Mouse (Mus musculus) stomach, embryonic 14.5 days (tissue): ENCODE measurements at regions not wholly inside any gene's neighbourhood (a gene's known extent, or its start where the extent isn't known, plus 50 kb on each side); places are given as distances from the start of the nearest gene placed in this dataset.

Experiments
- ATAC-seq: fragments of 200-750 bp; cut with Nextera tagmentation; 2 replicates; pipeline ENCODE4 v1.8.0; 2017; ENCODE audit warnings: low read depth, moderate TSS enrichment; ENCODE audit not compliant: insufficient number of reproducible peaks, insufficient read depth, low FRiP score
- H3K27ac ChIP-seq: fragments of 300-500 bp; sonication (generic); 2 replicates; pipeline ENCODE4 v1.5.1; 2014; ENCODE audit warnings: mild to moderate bottlenecking, low read length, moderate library complexity, mixed read lengths
- H3K27me3 ChIP-seq: fragments of 300-500 bp; sonication (generic); 2 replicates; pipeline ENCODE4 v1.6.1; 2014; ENCODE audit warnings: low read length, control low read depth, mixed read lengths; ENCODE audit not compliant: control insufficient read depth, insufficient read depth
- H3K36me3 ChIP-seq: fragments of 300-500 bp; sonication (generic); 2 replicates; pipeline ENCODE4 v1.6.1; 2014; ENCODE audit warnings: mild to moderate bottlenecking, control low read depth, low read length, moderate library complexity, mixed read lengths; ENCODE audit not compliant: control insufficient read depth, insufficient read depth
- H3K4me1 ChIP-seq: fragments of 300-500 bp; sonication (generic); 2 replicates; pipeline ENCODE4 v1.6.1; 2014; ENCODE audit warnings: low read length, control low read depth, mixed read lengths; ENCODE audit not compliant: control insufficient read depth, insufficient read depth
- H3K4me2 ChIP-seq: fragments of 300-500 bp; sonication (generic); replicated peaks from 2 replicates; pipeline ENCODE4 v1.6.1; 2014; ENCODE audit warnings: low read depth, low read length, control low read depth
- H3K4me3 ChIP-seq: fragments of 300-500 bp; sonication (generic); 2 replicates; pipeline ENCODE4 v1.5.1; 2014; ENCODE audit warnings: low read depth, low read length, control low read depth
- H3K9ac ChIP-seq: fragments of 300-500 bp; sonication (generic); replicated peaks from 2 replicates; pipeline ENCODE4 v1.6.1; 2014; ENCODE audit warnings: low read depth, mild to moderate bottlenecking, control low read depth, low read length, moderate library complexity, mixed read lengths
- H3K9me3 ChIP-seq: fragments of 300-500 bp; sonication (generic); 2 replicates; pipeline ENCODE4 v1.6.1; 2016; ENCODE audit warnings: low read depth, low read length, control low read depth; ENCODE audit not compliant: control insufficient read depth
- WGBS: fragments of 180-500 bp; shearing (Covaris S2); extraction: QIAGEN DNeasy Blood & Tissue Kit; methylation state at CpG from one replicate; pipeline ENCODE4 v1.1.7; 2014; 5-methylcytosine and 5-hydroxymethylcytosine counted together

- no peaks in the 10 kb centered on the region for H3K27me3 ChIP-seq
- H3K36me3 ChIP-seq: no peaks in the 10 kb centered on the region
- H3K27ac ChIP-seq: no peak overlapping the region
- ATAC-seq: no peak
- H3K4me1 ChIP-seq: no peaks in the 10 kb centered on the region
- H3K4me3 ChIP-seq: no peak overlapping the region
- H3K9me3 ChIP-seq: no peaks in the 10 kb centered on the region
- H3K4me2 ChIP-seq: no peak overlapping the region
- H3K9ac ChIP-seq: no peak overlapping the region
- WGBS: 74% methylated on average over 8 of the region's 8 CpGs
Measured at GRCm38 (mm10) chr9:69651608-69652007, 109.1 kb downstream of the Foxb1 start.

- Histone ChIP-seq H3K27me3 (no peaks in the 10 kb centered on the region), H3K4me2 (no peak overlapping the region), H3K9me3 (no peaks in the 10 kb centered on the region), H3K4me1 (no peaks in the 10 kb centered on the region), H3K4me3 (no peak overlapping the region), H3K27ac (no peak overlapping the region), H3K9ac (no peak overlapping the region), H3K36me3 (no peaks in the 10 kb centered on the region)
- WGBS: 82% methylated on average over 5 of the region's 5 CpGs
- no peak for ATAC-seq
Measured at GRCm38 (mm10) chr9:69642591-69642990, 118.1 kb downstream of the Foxb1 start.

- Histone ChIP-seq H3K4me2 (no peak overlapping the region), H3K4me3 (no peak overlapping the region), H3K9ac (no peak overlapping the region), H3K4me1 (no peaks in the 10 kb centered on the region), H3K9me3 (no peaks in the 10 kb centered on the region), H3K27ac (no peak overlapping the region), H3K27me3 (no peaks in the 10 kb centered on the region), H3K36me3 (no peaks in the 10 kb centered on the region)
- ATAC-seq: no peak
- 20% methylated on average over 7 of the region's 7 CpGs for whole genome bisulfite sequencing
Measured at GRCm38 (mm10) chr9:69623312-69623711, 137.4 kb downstream of the Foxb1 start.

GRCm38 (mm10) chr9:69621006-69621405 lies 139.7 kb downstream of the Foxb1 start:
- 51% methylated on average over 3 of the region's 3 CpGs for WGBS
- Histone ChIP-seq H3K4me1 (no peaks in the 10 kb centered on the region), H3K9me3 (no peaks in the 10 kb centered on the region; the same call in 1 of the 2 replicates), H3K27ac (no peak overlapping the region), H3K36me3 (no peaks in the 10 kb centered on the region), H3K27me3 (no peaks in the 10 kb centered on the region), H3K4me3 (no peak overlapping the region), H3K9ac (no peak overlapping the region), H3K4me2 (no peak overlapping the region)
- no peak for ATAC-seq

GRCm38 (mm10) chr9:69617328-69617727 lies 143.4 kb downstream of the Foxb1 start:
- no peak overlapping the region for H3K9ac ChIP-seq
- no peak overlapping the region for H3K4me3 ChIP-seq
- H3K4me1 ChIP-seq: no peaks in the 10 kb centered on the region
- no peaks in the 10 kb centered on the region for H3K36me3 ChIP-seq
- H3K27ac ChIP-seq: no peak overlapping the region
- no peaks in the 10 kb centered on the region for H3K27me3 ChIP-seq
- WGBS: 77% methylated on average over 2 of the region's 2 CpGs
- H3K4me2 ChIP-seq: no peak overlapping the region
- H3K9me3 ChIP-seq: no peaks in the 10 kb centered on the region; the same call in 1 of the 2 replicates
- ATAC-seq: no peak

- no peak for ATAC-seq
- WGBS: 54% methylated on average over 8 of the region's 8 CpGs
Measured at GRCm38 (mm10) chr9:69597472-69597871, 144.1 kb downstream of the Anxa2 start.

GRCm38 (mm10) chr9:69592329-69593062 lies 139.1 kb downstream of the Anxa2 start:
- H3K4me3 ChIP-seq: no peak overlapping the region
- no peak for ATAC-seq
- H3K4me2 ChIP-seq: no peak overlapping the region
- WGBS: 78% methylated on average over 15 of the region's 15 CpGs
- no peaks in the 10 kb centered on the region for H3K36me3 ChIP-seq
- no peak overlapping the region for H3K27ac ChIP-seq
- no peaks in the 10 kb centered on the region for H3K27me3 ChIP-seq
- no peaks in the 10 kb centered on the region for H3K4me1 ChIP-seq
- H3K9me3 ChIP-seq: no peaks in the 10 kb centered on the region
- H3K9ac ChIP-seq: no peak overlapping the region

More at GRCm38 (mm10) chr9:69597472-69597871, 144.1 kb downstream of the Anxa2 start:
- no peak overlapping the region for H3K4me2 ChIP-seq
- H3K9me3 ChIP-seq: no peaks in the 10 kb centered on the region
- no peaks in the 10 kb centered on the region for H3K4me1 ChIP-seq
- no peak overlapping the region for H3K4me3 ChIP-seq
- H3K27me3 ChIP-seq: no peaks in the 10 kb centered on the region
- H3K27ac ChIP-seq: no peak overlapping the region
- H3K9ac ChIP-seq: no peak overlapping the region
- H3K36me3 ChIP-seq: no peaks in the 10 kb centered on the region

GRCm38 (mm10) chr9:69588846-69589245 lies 135.4 kb downstream of the Anxa2 start:
- Histone ChIP-seq H3K27ac (no peak overlapping the region), H3K36me3 (no peaks in the 10 kb centered on the region), H3K27me3 (no peaks in the 10 kb centered on the region), H3K4me2 (no peak overlapping the region), H3K9me3 (no peaks in the 10 kb centered on the region), H3K4me3 (no peak overlapping the region), H3K4me1 (no peaks in the 10 kb centered on the region), H3K9ac (no peak overlapping the region)
- 74% methylated on average over 4 of the region's 4 CpGs for whole genome bisulfite sequencing
- ATAC-seq: no peak

GRCm38 (mm10) chr9:69587096-69587495 lies 133.7 kb downstream of the Anxa2 start:
- Histone ChIP-seq H3K4me3 (no peak overlapping the region), H3K4me1 (no peaks in the 10 kb centered on the region), H3K9me3 (no peaks in the 10 kb centered on the region), H3K36me3 (no peaks in the 10 kb centered on the region), H3K9ac (no peak overlapping the region), H3K4me2 (no peak overlapping the region), H3K27ac (no peak overlapping the region), H3K27me3 (no peaks in the 10 kb centered on the region)
- ATAC-seq: no peak
- 74% methylated on average over 3 of the region's 3 CpGs for WGBS
